Mouse (Mus musculus) intestine, embryonic 16.5 days (tissue): ENCODE data around the gene H2afj. TPM values are rescaled to one million over a fixed set of nuclear protein-coding genes. Genes with fewer than 3 reads are reported as not detected.

ENCODE experiments used
- ATAC-seq: fragments of 200-750 bp; cut with Nextera tagmentation; 2 replicates; pipeline ENCODE4 v1.8.0; 2017; ENCODE audit warnings: moderate TSS enrichment, moderate library complexity
- H3K27ac ChIP-seq: fragments of 300-500 bp; sonication (generic); 2 replicates; pipeline ENCODE4 v1.5.1; 2014; ENCODE audit warnings: mild to moderate bottlenecking, low read length
- H3K27me3 ChIP-seq: fragments of 300-500 bp; sonication (generic); replicated peaks from 2 replicates; pipeline ENCODE4 v1.6.1; 2014; ENCODE audit warnings: low read length, control low read depth, mixed read lengths; ENCODE audit not compliant: control insufficient read depth, insufficient read depth
- H3K36me3 ChIP-seq: fragments of 300-500 bp; sonication (generic); 2 replicates; pipeline ENCODE4 v1.6.1; 2014; ENCODE audit warnings: low read length, control low read depth; ENCODE audit not compliant: control insufficient read depth, insufficient read depth
- H3K4me1 ChIP-seq: fragments of 300-500 bp; sonication (generic); 2 replicates; pipeline ENCODE4 v1.6.1; 2014; ENCODE audit warnings: low read length, control low read depth, mixed read lengths; ENCODE audit not compliant: control insufficient read depth, insufficient read depth
- H3K4me2 ChIP-seq: fragments of 300-500 bp; sonication (generic); 2 replicates; pipeline ENCODE4 v1.6.1; 2014; ENCODE audit warnings: low read depth, low read length, control low read depth
- H3K4me3 ChIP-seq: fragments of 300-500 bp; sonication (generic); 2 replicates; pipeline ENCODE4 v1.5.1; 2014; ENCODE audit warnings: mild to moderate bottlenecking, low read length
- H3K9ac ChIP-seq: fragments of 300-500 bp; sonication (generic); 2 replicates; pipeline ENCODE4 v1.6.1; 2014; ENCODE audit warnings: low read depth, low read length
- H3K9me3 ChIP-seq: fragments of 300-500 bp; sonication (generic); 2 replicates; pipeline ENCODE4 v1.6.1; 2016; ENCODE audit warnings: low read length, control low read depth; ENCODE audit not compliant: control insufficient read depth
- WGBS: fragments of 180-500 bp; shearing (Covaris S2); extraction: QIAGEN DNeasy Blood & Tissue Kit; methylation state at CpG from one replicate; pipeline ENCODE4 v1.1.7; 2014; 5-methylcytosine and 5-hydroxymethylcytosine counted together
- polyA plus RNA-seq: library from polyadenylated mRNA; unstranded; fragments of >200 nt; fragmentation: Nextera tagmentation; extraction: Ambion mirVana; gene quantifications from 2 replicates; pipeline ENCODE4 v1.2.1, GENCODE M21; 2015

Gene H2afj
- polyA plus RNA-seq, 1 experiment from 2014 or later, result 222 TPM

GRCm38 (mm10) chr6:136848399-136848798 is 40.4 kb downstream of the H2afj start:
- 84% methylated on average over 8 of the region's 8 CpGs for WGBS
- Histone ChIP-seq H3K27ac (no peak overlapping the region), H3K27me3 (no peaks in the 10 kb centered on the region), H3K36me3 (no peaks in the 10 kb centered on the region), H3K4me2 (no peak overlapping the region), H3K9me3 (no peaks in the 10 kb centered on the region), H3K4me1 (0 out of 2 replicates have a peak, but pooled peaks cover 3% of the 10 kb centered on the region), H3K4me3 (no peak overlapping the region), H3K9ac (no peak overlapping the region)
- ATAC-seq, result no peak

GRCm38 (mm10) chr6:136848971-136849370 is 40.9 kb downstream of the H2afj start:
- no peak for ATAC-seq
- Histone ChIP-seq H3K9ac (no peak overlapping the region), H3K27ac (no peak overlapping the region), H3K36me3 (no peaks in the 10 kb centered on the region), H3K4me3 (no peak overlapping the region), H3K27me3 (no peaks in the 10 kb centered on the region), H3K9me3 (no peaks in the 10 kb centered on the region), H3K4me1 (0 out of 2 replicates have a peak, but pooled peaks cover 3% of the 10 kb centered on the region), H3K4me2 (no peak overlapping the region)
- 85% methylated on average over 5 of the region's 5 CpGs for WGBS

GRCm38 (mm10) chr6:136850267-136850666 is 42.2 kb downstream of the H2afj start:
- no peaks in the 10 kb centered on the region for H3K27me3 ChIP-seq
- no peak overlapping the region for H3K4me3 ChIP-seq
- H3K4me2 ChIP-seq, result no peak overlapping the region
- H3K4me1 ChIP-seq, result 0 out of 2 replicates have a peak, but pooled peaks cover 3% of the 10 kb centered on the region
- H3K9ac ChIP-seq, result no peak overlapping the region
- no peak overlapping the region for H3K27ac ChIP-seq
- H3K9me3 ChIP-seq, result no peaks in the 10 kb centered on the region
- H3K36me3 ChIP-seq, result no peaks in the 10 kb centered on the region
- 75% methylated on average over 6 of the region's 6 CpGs for WGBS
- ATAC-seq, result no peak

- no peak overlapping the region for H3K27ac ChIP-seq
- H3K4me2 ChIP-seq, result no peak overlapping the region
- no peak overlapping the region for H3K4me3 ChIP-seq
- WGBS, result 81% methylated on average over 4 of the region's 4 CpGs
- H3K9me3 ChIP-seq, result no peaks in the 10 kb centered on the region
- no peaks in the 10 kb centered on the region for H3K36me3 ChIP-seq
- no peak overlapping the region for H3K9ac ChIP-seq
- peaks cover 14% of the 10 kb centered on the region for H3K4me1 ChIP-seq
- no peaks in the 10 kb centered on the region for H3K27me3 ChIP-seq
- no peak for ATAC-seq
Observed at GRCm38 (mm10) chr6:136852348-136852747, 44.3 kb downstream of the H2afj start.

GRCm38 (mm10) chr6:136852762-136853161 is 44.7 kb downstream of the H2afj start:
- no peak overlapping the region for H3K4me2 ChIP-seq
- H3K4me3 ChIP-seq, result no peak overlapping the region
- H3K36me3 ChIP-seq, result no peaks in the 10 kb centered on the region
- peaks cover 18% of the 10 kb centered on the region for H3K4me1 ChIP-seq
- ATAC-seq, result no peak
- WGBS, result 52% methylated on average over 3 of the region's 3 CpGs
- H3K27ac ChIP-seq, result no peak overlapping the region
- no peak overlapping the region for H3K9ac ChIP-seq
- no peaks in the 10 kb centered on the region for H3K9me3 ChIP-seq
- H3K27me3 ChIP-seq, result no peaks in the 10 kb centered on the region

GRCm38 (mm10) chr6:136854361-136854781 is 46.3 kb downstream of the H2afj start:
- Histone ChIP-seq H3K9ac (no peak overlapping the region), H3K9me3 (no peaks in the 10 kb centered on the region), H3K27ac (no peak overlapping the region), H3K4me3 (no peak overlapping the region), H3K4me1 (peaks cover 21% of the 10 kb centered on the region), H3K27me3 (no peaks in the 10 kb centered on the region), H3K4me2 (no peak overlapping the region), H3K36me3 (no peaks in the 10 kb centered on the region)
- 82% methylated on average over 11 of the region's 11 CpGs for WGBS
- no peak for ATAC-seq

GRCm38 (mm10) chr6:136855183-136855582 is 47.1 kb downstream of the H2afj start:
- H3K27ac ChIP-seq, result no peak overlapping the region
- no peak overlapping the region for H3K9ac ChIP-seq
- no peaks in the 10 kb centered on the region for H3K27me3 ChIP-seq
- ATAC-seq, result no peak
- no peaks in the 10 kb centered on the region for H3K36me3 ChIP-seq
- H3K4me1 ChIP-seq, result peaks cover 21% of the 10 kb centered on the region
- 71% methylated on average over 2 of the region's 2 CpGs for whole genome bisulfite sequencing
- no peak overlapping the region for H3K4me3 ChIP-seq
- no peak overlapping the region for H3K4me2 ChIP-seq
- no peaks in the 10 kb centered on the region for H3K9me3 ChIP-seq

GRCm38 (mm10) chr6:136856071-136856636 is 48.1 kb downstream of the H2afj start:
- no peaks in the 10 kb centered on the region for H3K27me3 ChIP-seq
- H3K36me3 ChIP-seq, result no peaks in the 10 kb centered on the region
- H3K9me3 ChIP-seq, result no peaks in the 10 kb centered on the region
- H3K9ac ChIP-seq, result peak overlapping the region; percentile 53
- 42% methylated on average over 14 of the region's 14 CpGs for WGBS
- H3K4me3 ChIP-seq, result peak overlapping the region; percentile 13; the same call in 1 of the 2 replicates
- peaks cover 21% of the 10 kb centered on the region for H3K4me1 ChIP-seq
- H3K27ac ChIP-seq, result peak overlapping the region; percentile 50
- peak overlapping the region; percentile 14 for H3K4me2 ChIP-seq
- peak; percentile 41; the same call in 1 of the 2 replicates for ATAC-seq

GRCm38 (mm10) chr6:136857186-136857872 is 49.3 kb downstream of the H2afj start, which contains the start of gene Art4:
Art4 (minus strand) TSS chr6:136857733.
- peak; percentile 86 for ATAC-seq
- Histone ChIP-seq H3K9ac (peak within 1 kb of the TSS; percentile 55; the same call in 1 of the 2 replicates), H3K4me1 (peaks cover 21% of the 10 kb centered on the region), H3K9me3 (no peaks in the 10 kb centered on the region), H3K27me3 (no peaks in the 10 kb centered on the region), H3K36me3 (no peaks in the 10 kb centered on the region), H3K4me3 (peak within 1 kb of the TSS; percentile 4; the same call in 1 of the 2 replicates), H3K4me2 (peak within 1 kb of the TSS; percentile 15), H3K27ac (peak within 1 kb of the TSS; percentile 74)
- 49% methylated on average over 18 of the region's 18 CpGs for WGBS
